Mouse (Mus musculus): ENCODE measurements around the gene Lin9.
"Not testable (repeated sequence)": the region's sequence is repeated elsewhere in the genome, so short reads cannot be mapped to it uniquely, and the experiment has no call there.

Lin9 gene

GRCm38 (mm10) chr1:180641137-180641517, at the start of gene Lin9:
Gene Lin9 (plus strand): TSS chr1:180641150.
- peak; percentile 93 to 94 for DNase-seq

GRCm38 (mm10) chr1:180600578-180600977, 40.4 kb upstream of the Lin9 start:
- no peak for DNase-seq

GRCm38 (mm10) chr1:180601806-180602205, 39.1 kb upstream of the Lin9 start:
- no peak for DNase-seq

- no peak for DNase-seq
Observed at GRCm38 (mm10) chr1:180604579-180604978, 36.4 kb upstream of the Lin9 start.

- no peak for DNase-seq
Observed at GRCm38 (mm10) chr1:180606106-180606505, 34.8 kb upstream of the Lin9 start.

- no peak for DNase-seq
Observed at GRCm38 (mm10) chr1:180606796-180607577, 34.0 kb upstream of the Lin9 start.

- no peak for DNase-seq
Observed at GRCm38 (mm10) chr1:180607578-180607879, 33.4 kb upstream of the Lin9 start.

- not testable (repeated sequence) for DNase-seq
Observed at GRCm38 (mm10) chr1:180611842-180612241, 29.1 kb upstream of the Lin9 start.

- no peak for DNase-seq
Observed at GRCm38 (mm10) chr1:180616762-180617161, 24.2 kb upstream of the Lin9 start.

- DNase-seq, result no peak
Observed at GRCm38 (mm10) chr1:180622389-180622788, 18.6 kb upstream of the Lin9 start.

- DNase-seq, result no peak
Observed at GRCm38 (mm10) chr1:180623911-180624310, 17.0 kb upstream of the Lin9 start.

GRCm38 (mm10) chr1:180626141-180626540, 14.8 kb upstream of the Lin9 start:
- DNase-seq, result no peak

- not testable (repeated sequence) for DNase-seq
Observed at GRCm38 (mm10) chr1:180637796-180638195, 3.2 kb upstream of the Lin9 start.

GRCm38 (mm10) chr1:180639416-180640401, 1.2 kb upstream of the Lin9 start:
- DNase-seq, result peak in 1 of 2 experiments; percentile 28

GRCm38 (mm10) chr1:180640605-180641125, 285 bp upstream of the Lin9 start:
- DNase-seq, result no peak

GRCm38 (mm10) chr1:180641518-180642227, 723 bp downstream of the Lin9 start:
- no peak for DNase-seq

GRCm38 (mm10) chr1:180642228-180642564, 1.2 kb downstream of the Lin9 start:
- peak in 1 of 2 experiments; percentile 6 for DNase-seq

GRCm38 (mm10) chr1:180691284-180691683, 50.3 kb downstream of the Lin9 start:
- DNase-seq, result no peak

GRCm38 (mm10) chr1:180696626-180697352, 55.8 kb downstream of the Lin9 start, which contains the start of gene Mixl1:
Gene Mixl1 (minus strand): TSS chr1:180697034.
- DNase-seq, result peak; percentile 35 to 55

GRCm38 (mm10) chr1:180698063-180698462, 57.1 kb downstream of the Lin9 start:
- no peak for DNase-seq

- peak; percentile 29 to 37 for DNase-seq
Observed at GRCm38 (mm10) chr1:180703400-180703799, 62.5 kb downstream of the Lin9 start.

- DNase-seq, result no peak
Observed at GRCm38 (mm10) chr1:180707368-180707767, 66.4 kb downstream of the Lin9 start.

Measured in thymus, postnatal 36 days (tissue).